Mouse (Mus musculus) stomach, embryonic 15.5 days (tissue): Measurements from ENCODE around the gene Cd86. TPM values are rescaled to one million over a fixed set of nuclear protein-coding genes. Genes with fewer than 3 reads are reported as not detected.

Experiments used
- ATAC-seq: fragments of 200-750 bp; cut with Nextera tagmentation; 2 replicates; pipeline ENCODE4 v1.8.0; 2017; ENCODE audit warnings: low read depth, moderate number of reproducible peaks, moderate TSS enrichment; ENCODE audit not compliant: insufficient read depth, low FRiP score
- H3K27ac ChIP-seq: fragments of 300-500 bp; sonication (generic); 2 replicates; pipeline ENCODE4 v1.5.1; 2015; ENCODE audit warnings: mild to moderate bottlenecking, inconsistent platforms
- H3K27me3 ChIP-seq: fragments of 300-500 bp; sonication (generic); replicated peaks from 2 replicates; pipeline ENCODE4 v1.6.1; 2015; ENCODE audit warnings: inconsistent platforms
- H3K36me3 ChIP-seq: fragments of 300-500 bp; sonication (generic); 2 replicates; pipeline ENCODE4 v1.6.1; 2015; ENCODE audit warnings: inconsistent platforms
- H3K4me1 ChIP-seq: fragments of 300-500 bp; sonication (generic); 2 replicates; pipeline ENCODE4 v1.6.1; 2015; ENCODE audit warnings: inconsistent platforms
- H3K4me2 ChIP-seq: fragments of 300-500 bp; sonication (generic); 2 replicates; pipeline ENCODE4 v1.6.1; 2015; ENCODE audit warnings: mild to moderate bottlenecking, inconsistent platforms
- H3K4me3 ChIP-seq: fragments of 300-500 bp; sonication (generic); replicated peaks from 2 replicates; pipeline ENCODE4 v1.5.1; 2015; ENCODE audit warnings: inconsistent platforms
- H3K9ac ChIP-seq: fragments of 300-500 bp; sonication (generic); 2 replicates; pipeline ENCODE4 v1.6.1; 2015; ENCODE audit warnings: inconsistent platforms
- H3K9me3 ChIP-seq: fragments of 300-500 bp; sonication (generic); 2 replicates; pipeline ENCODE4 v1.6.1; 2016; ENCODE audit warnings: inconsistent platforms
- WGBS: fragments of 180-500 bp; shearing (Covaris S2); methylation state at CpG from one replicate; pipeline ENCODE4 v1.1.7; 2015; 5-methylcytosine and 5-hydroxymethylcytosine counted together
- polyA plus RNA-seq: library from polyadenylated mRNA; unstranded; fragments of >200 nt; fragmentation: Nextera tagmentation; extraction: Ambion mirVana; gene quantifications from 2 replicates; pipeline ENCODE4 v1.2.1, GENCODE M21; 2015

Gene Cd86
- polyA plus RNA-seq, 1 experiment from 2014 or later, result 3.0 TPM

DNA sequence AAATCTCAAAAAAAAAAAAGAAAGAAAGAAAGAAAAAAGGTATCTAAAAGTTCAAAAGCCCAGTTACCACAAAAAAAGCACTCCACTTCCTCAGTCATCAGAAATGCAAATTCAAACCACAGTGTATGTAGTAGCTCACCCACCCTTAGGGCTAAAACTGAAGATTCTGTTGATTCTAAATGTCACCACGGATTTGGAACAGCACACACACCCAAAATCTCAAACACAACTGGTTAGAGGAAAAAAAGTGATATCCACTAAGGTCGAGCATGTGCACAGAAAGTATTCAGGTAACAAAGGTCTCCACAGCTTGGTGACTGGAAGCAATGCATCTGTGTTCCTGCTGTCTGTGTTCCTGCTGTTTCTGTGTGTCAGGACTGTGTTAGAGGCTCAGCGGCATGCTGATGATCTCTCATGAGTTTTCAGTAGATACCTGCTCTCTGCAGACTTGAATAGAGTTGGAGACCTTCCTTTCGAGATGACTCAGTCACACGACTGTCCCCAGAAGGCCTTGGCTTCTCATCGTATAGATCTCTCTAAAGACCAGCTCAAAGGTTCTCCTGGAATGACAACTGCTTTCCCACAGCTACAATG, 18.5 kb upstream of the Cd86 start:
- H3K4me1 ChIP-seq, result no peaks in the 10 kb centered on the region
- no peaks in the 10 kb centered on the region for H3K9me3 ChIP-seq
- no peak overlapping the region for H3K4me2 ChIP-seq
- H3K27me3 ChIP-seq, result no peaks in the 10 kb centered on the region
- ATAC-seq, result no peak
- no peak overlapping the region for H3K9ac ChIP-seq
- 70% methylated on average over 6 of the region's 6 CpGs for WGBS
- H3K27ac ChIP-seq, result no peak overlapping the region
- no peak overlapping the region for H3K4me3 ChIP-seq
- no peaks in the 10 kb centered on the region for H3K36me3 ChIP-seq

DNA sequence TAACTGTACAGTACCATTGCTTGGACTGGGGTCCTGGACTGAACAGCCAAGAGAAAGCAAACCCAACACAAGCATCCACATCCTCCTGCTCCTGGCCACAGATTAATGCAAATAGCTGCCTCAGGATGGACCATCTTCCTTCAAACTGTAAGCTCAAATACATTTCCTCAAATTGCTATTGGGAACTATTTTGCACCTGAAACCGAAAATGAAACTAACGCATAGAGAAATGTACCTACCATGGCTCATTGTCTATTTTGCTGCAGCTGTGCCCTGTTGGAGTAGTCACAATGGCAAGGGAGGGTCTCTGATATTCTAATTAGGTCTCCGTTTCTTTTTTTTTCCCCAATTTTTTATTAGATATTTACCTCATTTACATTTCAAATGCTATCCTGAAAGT, 15.9 kb upstream of the Cd86 start:
- no peak overlapping the region for H3K4me3 ChIP-seq
- H3K4me1 ChIP-seq, result no peaks in the 10 kb centered on the region
- no peak overlapping the region for H3K4me2 ChIP-seq
- no peak overlapping the region for H3K9ac ChIP-seq
- H3K36me3 ChIP-seq, result no peaks in the 10 kb centered on the region
- no peak for ATAC-seq
- no peaks in the 10 kb centered on the region for H3K9me3 ChIP-seq
- 92% methylated on average over 3 of the region's 3 CpGs for WGBS
- no peaks in the 10 kb centered on the region for H3K27me3 ChIP-seq
- H3K27ac ChIP-seq, result no peak overlapping the region

- Histone ChIP-seq H3K9me3 (no peaks in the 10 kb centered on the region), H3K4me2 (no peak overlapping the region), H3K27me3 (no peaks in the 10 kb centered on the region), H3K36me3 (no peaks in the 10 kb centered on the region), H3K4me3 (no peak overlapping the region), H3K4me1 (no peaks in the 10 kb centered on the region), H3K9ac (no peak overlapping the region), H3K27ac (no peak overlapping the region)
- 90% methylated on average over 2 of the region's 2 CpGs for WGBS
- no peak for ATAC-seq
Observed at GRCm38 (mm10) chr16:36675902-36676301, 10.0 kb upstream of the Cd86 start.

GRCm38 (mm10) chr16:36675304-36675703, 9.4 kb upstream of the Cd86 start:
- no peak overlapping the region for H3K27ac ChIP-seq
- no peak overlapping the region for H3K4me2 ChIP-seq

GRCm38 (mm10) chr16:36674457-36675204, 8.8 kb upstream of the Cd86 start:
- Histone ChIP-seq H3K36me3 (no peaks in the 10 kb centered on the region), H3K4me3 (no peak overlapping the region), H3K27me3 (no peaks in the 10 kb centered on the region), H3K9me3 (no peaks in the 10 kb centered on the region), H3K4me2 (no peak overlapping the region), H3K27ac (no peak overlapping the region), H3K9ac (no peak overlapping the region), H3K4me1 (no peaks in the 10 kb centered on the region)
- 68% methylated on average over 7 of the region's 7 CpGs for WGBS
- no peak for ATAC-seq

More at GRCm38 (mm10) chr16:36675304-36675703, 9.4 kb upstream of the Cd86 start:
- no peak for ATAC-seq
- Histone ChIP-seq H3K36me3 (no peaks in the 10 kb centered on the region), H3K4me1 (no peaks in the 10 kb centered on the region), H3K9ac (no peak overlapping the region), H3K4me3 (no peak overlapping the region), H3K9me3 (no peaks in the 10 kb centered on the region), H3K27me3 (no peaks in the 10 kb centered on the region)
- WGBS, result 38% methylated on average over 2 of the region's 2 CpGs

DNA sequence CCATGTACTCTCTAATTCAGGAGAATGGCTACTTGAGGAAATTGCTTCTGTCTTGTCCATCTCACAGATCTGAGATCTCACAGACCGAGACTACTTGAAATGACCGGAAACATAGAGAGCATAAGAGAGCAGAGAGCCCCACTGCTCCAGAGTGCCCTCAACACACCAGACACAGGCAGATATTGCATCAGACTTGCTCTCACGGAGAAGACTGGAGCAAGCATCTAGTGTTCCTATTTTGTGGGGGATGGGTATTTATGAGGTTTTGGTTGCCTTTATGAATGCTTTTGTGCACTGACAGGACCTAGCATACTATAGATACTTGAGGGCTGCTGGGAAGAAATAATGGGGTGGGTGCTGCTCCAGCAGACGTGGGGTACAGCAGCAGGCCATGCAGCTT, 7.3 kb upstream of the Cd86 start:
- Histone ChIP-seq H3K36me3 (no peaks in the 10 kb centered on the region), H3K9ac (no peak overlapping the region), H3K27me3 (no peaks in the 10 kb centered on the region), H3K4me2 (no peak overlapping the region), H3K4me3 (no peak overlapping the region), H3K9me3 (no peaks in the 10 kb centered on the region), H3K27ac (no peak overlapping the region), H3K4me1 (no peaks in the 10 kb centered on the region)
- no peak for ATAC-seq
- 76% methylated on average over 4 of the region's 4 CpGs for WGBS

GRCm38 (mm10) chr16:36670590-36670989, 4.7 kb upstream of the Cd86 start:
- Histone ChIP-seq H3K4me2 (no peak overlapping the region), H3K9me3 (no peaks in the 10 kb centered on the region)
- WGBS, result 71% methylated on average over 3 of the region's 3 CpGs

DNA sequence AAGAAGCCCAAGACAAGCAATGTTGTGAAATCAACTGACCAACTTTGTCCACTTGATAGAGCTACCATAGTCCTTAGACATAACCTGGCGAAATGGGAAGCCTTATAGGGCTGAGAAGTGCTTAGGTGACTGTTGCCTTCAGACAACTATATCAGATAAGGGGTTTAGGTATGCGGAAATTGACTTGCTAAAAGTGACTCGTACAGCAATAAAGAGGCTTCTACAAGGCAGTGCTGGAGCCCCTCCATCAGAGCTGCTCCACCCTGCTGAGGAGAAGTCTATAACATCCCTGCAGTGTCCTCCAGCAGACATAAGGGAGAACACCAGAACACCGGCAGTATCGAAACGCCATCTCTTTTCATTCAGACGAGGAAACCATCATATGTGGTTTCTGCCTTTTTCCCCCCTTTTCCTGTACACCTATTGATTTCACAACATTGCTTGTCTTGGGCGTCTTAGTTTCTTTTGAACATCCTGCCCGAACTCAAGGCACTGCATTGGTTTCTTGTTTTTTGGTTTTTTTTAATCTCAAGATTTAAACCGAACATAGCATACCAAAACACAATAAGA, 652 bp upstream of the Cd86 start:
- Histone ChIP-seq H3K4me2 (no peak overlapping the region), H3K36me3 (no peaks in the 10 kb centered on the region), H3K4me3 (no peak overlapping the region), H3K27ac (no peak overlapping the region), H3K27me3 (no peaks in the 10 kb centered on the region), H3K9me3 (no peaks in the 10 kb centered on the region), H3K4me1 (no peaks in the 10 kb centered on the region), H3K9ac (no peak overlapping the region)
- no peak for ATAC-seq
- 83% methylated on average over 10 of the region's 10 CpGs for WGBS

More at GRCm38 (mm10) chr16:36670590-36670989, 4.7 kb upstream of the Cd86 start:
- Histone ChIP-seq H3K27me3 (no peaks in the 10 kb centered on the region), H3K27ac (no peak overlapping the region), H3K9ac (no peak overlapping the region), H3K4me3 (no peak overlapping the region), H3K4me1 (no peaks in the 10 kb centered on the region), H3K36me3 (no peaks in the 10 kb centered on the region)
- no peak for ATAC-seq

DNA sequence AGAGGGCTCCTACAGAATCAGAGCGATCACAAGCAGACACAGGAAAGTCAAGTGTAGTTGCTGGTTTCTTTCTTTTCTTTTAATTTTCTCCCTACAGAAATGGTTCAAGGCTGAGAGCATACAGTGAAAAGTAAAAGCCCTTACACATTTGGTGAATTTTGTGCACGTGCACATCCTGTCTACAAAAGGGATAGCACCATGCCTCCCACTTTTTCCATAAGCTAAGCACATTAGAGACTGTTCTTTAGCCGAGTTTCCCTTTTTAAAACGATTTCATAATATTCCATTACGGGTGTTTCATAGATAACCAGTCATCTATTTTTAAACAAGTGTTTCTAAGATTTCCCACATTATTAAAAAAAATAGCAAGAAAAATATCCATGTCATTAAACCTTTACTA, 2.4 kb downstream of the Cd86 start:
- Histone ChIP-seq H3K27ac (no peak overlapping the region), H3K4me1 (no peaks in the 10 kb centered on the region), H3K9me3 (no peaks in the 10 kb centered on the region), H3K36me3 (no peaks in the 10 kb centered on the region), H3K9ac (no peak overlapping the region), H3K27me3 (no peaks in the 10 kb centered on the region), H3K4me2 (no peak overlapping the region), H3K4me3 (no peak overlapping the region)
- WGBS, result 87% methylated on average over 5 of the region's 5 CpGs
- no peak for ATAC-seq

DNA sequence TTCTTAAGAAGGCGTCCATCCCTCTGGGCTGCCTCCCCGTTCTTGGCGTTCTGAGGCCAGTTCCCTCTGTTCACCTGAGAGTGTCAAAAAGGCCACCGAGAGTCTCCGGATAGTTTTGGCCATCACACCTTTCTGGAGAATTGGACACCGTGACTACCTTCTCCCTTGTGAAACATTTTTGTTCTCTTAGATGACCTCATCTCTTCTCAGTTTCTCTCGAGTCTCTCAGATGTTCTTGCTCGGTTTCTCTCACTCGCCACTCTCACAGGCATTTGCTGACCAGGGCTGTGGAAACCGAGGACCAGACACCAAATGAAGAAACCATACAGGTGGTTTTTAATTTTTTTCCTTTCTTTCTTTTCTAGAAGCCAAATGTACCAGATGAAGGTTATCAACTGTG, 4.6 kb downstream of the Cd86 start:
- no peak overlapping the region for H3K27ac ChIP-seq
- no peak for ATAC-seq
- H3K9ac ChIP-seq, result no peak overlapping the region

DNA sequence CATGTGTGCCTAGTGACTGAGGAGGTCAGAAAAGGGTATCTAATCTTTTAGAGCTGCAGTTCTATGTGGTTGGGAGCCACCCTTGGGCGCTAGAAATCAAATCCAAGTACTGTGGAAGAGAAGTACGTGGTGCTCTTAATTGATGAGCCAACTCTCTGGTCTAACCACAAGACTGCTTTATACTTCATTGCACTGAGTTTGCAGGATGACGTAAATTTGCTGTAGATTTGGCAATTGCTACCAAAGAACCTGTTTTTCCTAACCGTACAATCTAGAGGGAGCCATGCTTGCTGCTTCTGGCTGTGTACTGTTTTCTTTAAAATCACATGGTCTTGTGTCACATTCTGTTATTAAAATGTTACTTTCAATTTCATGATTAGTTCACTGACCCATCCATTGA, 10.0 kb downstream of the Cd86 start:
- Histone ChIP-seq H3K4me2 (no peak overlapping the region), H3K27ac (no peak overlapping the region), H3K4me3 (no peak overlapping the region), H3K36me3 (no peaks in the 10 kb centered on the region), H3K4me1 (no peaks in the 10 kb centered on the region), H3K27me3 (no peaks in the 10 kb centered on the region), H3K9me3 (no peaks in the 10 kb centered on the region), H3K9ac (no peak overlapping the region)
- 77% methylated on average over 4 of the region's 4 CpGs for WGBS
- no peak for ATAC-seq

More for the DNA sequence above, 4.6 kb downstream of the Cd86 start:
- 86% methylated on average over 10 of the region's 10 CpGs for whole genome bisulfite sequencing
- no peak overlapping the region for H3K4me2 ChIP-seq
- no peaks in the 10 kb centered on the region for H3K36me3 ChIP-seq
- H3K4me1 ChIP-seq, result no peaks in the 10 kb centered on the region
- H3K4me3 ChIP-seq, result no peak overlapping the region
- no peaks in the 10 kb centered on the region for H3K9me3 ChIP-seq
- H3K27me3 ChIP-seq, result no peaks in the 10 kb centered on the region

GRCm38 (mm10) chr16:36655199-36655598, 10.7 kb downstream of the Cd86 start:
- H3K9me3 ChIP-seq, result no peaks in the 10 kb centered on the region
- H3K27me3 ChIP-seq, result no peaks in the 10 kb centered on the region
- no peak overlapping the region for H3K9ac ChIP-seq
- no peak overlapping the region for H3K27ac ChIP-seq
- H3K4me2 ChIP-seq, result no peak overlapping the region
- H3K4me1 ChIP-seq, result no peaks in the 10 kb centered on the region
- no peak for ATAC-seq
- WGBS, result 77% methylated on average over 1 of the region's 1 CpGs
- H3K4me3 ChIP-seq, result no peak overlapping the region
- no peaks in the 10 kb centered on the region for H3K36me3 ChIP-seq
